In genomic region chr4:82508281-82508687, GRCm38 (mm10) we compare ENCODE assay signal across 8 mouse cellular contexts.
A peak's percentile ranks its signal among the peaks of the same experiment; 100 is the strongest.
DNase-seq lines count a peak whose midpoint lies in the region; ATAC-seq and TF ChIP-seq lines count a peak whose summit lies in the region.

No protein-coding gene starts in this region.

- no peak for TF ChIP-seq POLR2A in cerebellum, adult 2 months (IDR thresholded peaks at IDR 0.05; ENCODE audit: borderline replicate concordance, insufficient read depth, low read length)
- TF ChIP-seq POLR2A in small intestine, adult 2 months (IDR thresholded peaks at IDR 0.05; ENCODE audit: low read depth, low read length), result peak; percentile 22; the same call in 1 of the 2 replicates

- peak overlapping the region; percentile 92 for H3K4me2 ChIP-seq in limb, embryonic 11.5 days (ENCODE audit: low read depth, severe bottlenecking)

- ATAC-seq in limb, embryonic 11.5 days (ENCODE audit: insufficient number of reproducible peaks, low FRiP score, low TSS enrichment, low read depth), result no peak

- H3K9me3 ChIP-seq in limb, embryonic 11.5 days (ENCODE audit: control insufficient read depth, low read length), result no peaks in the 10 kb centered on the region

- 29% methylated on average over 7 of the region's 7 CpGs for WGBS in cerebellum, adult 2 months
- 9% methylated on average over 7 of the region's 7 CpGs for WGBS in limb, embryonic 11.5 days
- WGBS in small intestine, adult 2 months, result 16% methylated on average over 7 of the region's 7 CpGs

- no peak for TF ChIP-seq CTCF in cerebellum, adult 2 months (IDR thresholded peaks at IDR 0.05; ENCODE audit: borderline replicate concordance, insufficient read depth, low read depth, low read length)
- TF ChIP-seq CTCF in small intestine, adult 2 months (IDR thresholded peaks at IDR 0.05; ENCODE audit: extremely low read depth, insufficient read length, insufficient replicate concordance, low read depth, low read length), result no peak

- intact Hi-C loops in heart, postnatal 36 days (cut with DNase I), result loop anchor here (2.0 to 5.0 kb wide), 3 partner anchors 81 to 441 kb away; no protein-coding TSS in a partner anchor

- peaks cover 2% of the 10 kb centered on the region; the same call in 1 of the 2 replicates for H3K4me1 ChIP-seq in cerebellum, adult 2 months (ENCODE audit: control insufficient read depth, insufficient read depth, low read length)
- H3K4me1 ChIP-seq in brown adipose tissue, adult 24 weeks (ENCODE audit: control insufficient read depth, insufficient read depth, insufficient read length, low read length), result no peaks in the 10 kb centered on the region; the same call in 1 of the 2 replicates
- peaks cover 40% of the 10 kb centered on the region for H3K4me1 ChIP-seq in limb, embryonic 11.5 days (ENCODE audit: control insufficient read depth, insufficient read depth, low read length)
- peaks cover 9% of the 10 kb centered on the region for H3K4me1 ChIP-seq in small intestine, adult 2 months (ENCODE audit: control insufficient read depth, insufficient read depth, insufficient read length, low read length)

- peak overlapping the region; percentile 58; the same call in 1 of the 2 replicates for H3K27ac ChIP-seq in cerebellum, adult 2 months (ENCODE audit: insufficient read depth, low read length)
- H3K27ac ChIP-seq in brown adipose tissue, adult 24 weeks (replicated peaks; ENCODE audit: low read depth, low read length), result peak overlapping the region; percentile 82
- peak overlapping the region; percentile 10; the same call in 1 of the 2 replicates for H3K27ac ChIP-seq in limb, embryonic 11.5 days (replicated peaks; ENCODE audit: low read depth, low read length)
- H3K27ac ChIP-seq in small intestine, adult 2 months (ENCODE audit: insufficient read depth, low read depth, low read length), result peak overlapping the region; percentile 89

- no peaks in the 10 kb centered on the region for H3K27me3 ChIP-seq in cerebellum, adult 2 months (ENCODE audit: control insufficient read depth, insufficient read depth, low read length)
- no peaks in the 10 kb centered on the region for H3K27me3 ChIP-seq in limb, embryonic 11.5 days (ENCODE audit: control insufficient read depth, insufficient read depth, low read length)
- H3K27me3 ChIP-seq in small intestine, adult 2 months (ENCODE audit: control insufficient read depth, insufficient read depth, low read length), result no peaks in the 10 kb centered on the region

- no peak for DNase-seq in cerebellum, adult 2 months
- no peak for DNase-seq in cerebellum, adult 18-20 months
- DNase-seq in heart, postnatal 36 days, result peak; percentile 32 to 55
- DNase-seq in limb, embryonic 11.5 days (ENCODE audit: low spot score), result peak; percentile 29
- DNase-seq in natural killer cell, adult 2 months (ENCODE audit: low spot score in 2 of 2), result no peak
- DNase-seq in thymus, postnatal 14 days, result no peak

- H3K36me3 ChIP-seq in limb, embryonic 11.5 days (ENCODE audit: control insufficient read depth, insufficient read depth, low read length), result no peaks in the 10 kb centered on the region
- H3K36me3 ChIP-seq in small intestine, adult 2 months (ENCODE audit: control insufficient read depth, insufficient read depth, low read length), result no peaks in the 10 kb centered on the region

- H3K9ac ChIP-seq in limb, embryonic 11.5 days (ENCODE audit: low read length), result peak overlapping the region; percentile 13

- peak overlapping the region; percentile 47 for H3K4me3 ChIP-seq in cerebellum, adult 2 months (replicated peaks; ENCODE audit: insufficient read depth, low read depth, low read length)
- peak overlapping the region; percentile 69 for H3K4me3 ChIP-seq in brown adipose tissue, adult 24 weeks (ENCODE audit: insufficient read depth, low read depth, low read length)
- H3K4me3 ChIP-seq in limb, embryonic 11.5 days (ENCODE audit: low read depth, low read length), result no peak overlapping the region
- H3K4me3 ChIP-seq in small intestine, adult 2 months (ENCODE audit: low read depth, low read length), result no peak overlapping the region

Comparison
In these comparisons a context has a peak if more than half of its experiments do, and no peak if none do; other contexts are left out.
1. DNase-seq: peak in heart, postnatal 36 days (2 of 2) and limb, embryonic 11.5 days (single experiment); none in cerebellum, adult 2 months (0 of 2), cerebellum, adult 18-20 months (0 of 2), natural killer cell, adult 2 months (0 of 2) and thymus, postnatal 14 days (single experiment).
2. H3K27ac ChIP-seq: peak in every context shown above with its lines; median percentile 89 in small intestine, adult 2 months; 82 in brown adipose tissue, adult 24 weeks; 58 in cerebellum, adult 2 months; 10 in limb, embryonic 11.5 days.
3. H3K4me3 ChIP-seq: peak in cerebellum, adult 2 months (single experiment) and brown adipose tissue, adult 24 weeks (single experiment); none in limb, embryonic 11.5 days (single experiment) and small intestine, adult 2 months (single experiment).